Mouse (Mus musculus) megakaryocyte-erythroid progenitor cell, adult 5-6 weeks (primary cell): ENCODE data around the gene Plek. TPM values are rescaled to one million over a fixed set of nuclear protein-coding genes. Genes with fewer than 3 reads are reported as not detected.
"Not testable (repeated sequence)": the region's sequence is repeated elsewhere in the genome, so short reads cannot be mapped to it uniquely, and the experiment has no call there.

Source experiments
- ATAC-seq: replicated peaks from 2 replicates; pipeline ENCODE4 v1.8.0; 2016; ENCODE audit warnings: mild to moderate bottlenecking, inconsistent platforms; ENCODE audit not compliant: severe bottlenecking, poor library complexity, low FRiP score, low TSS enrichment
- total RNA-seq, 2 experiments: library from RNA; stranded (forward) in 1 of 2; stranded (reverse) in 1 of 2; fragments of 200-1000, 215-1000 nt in 1 of 2; fragments of >200 nt in 1 of 2; fragmentation: Nextera tagmentation in 1 of 2; gene quantifications; 2 replicates each; pipeline ENCODE4 v1.2.3; 2014 to 2017

Plek gene
- 1.7 and 10.1 TPM in 2 replicates for total RNA-seq (2014; fragmentation: Nextera tagmentation)
- total RNA-seq (2017), result 27.3 and 65.3 TPM in 2 replicates

DNA sequence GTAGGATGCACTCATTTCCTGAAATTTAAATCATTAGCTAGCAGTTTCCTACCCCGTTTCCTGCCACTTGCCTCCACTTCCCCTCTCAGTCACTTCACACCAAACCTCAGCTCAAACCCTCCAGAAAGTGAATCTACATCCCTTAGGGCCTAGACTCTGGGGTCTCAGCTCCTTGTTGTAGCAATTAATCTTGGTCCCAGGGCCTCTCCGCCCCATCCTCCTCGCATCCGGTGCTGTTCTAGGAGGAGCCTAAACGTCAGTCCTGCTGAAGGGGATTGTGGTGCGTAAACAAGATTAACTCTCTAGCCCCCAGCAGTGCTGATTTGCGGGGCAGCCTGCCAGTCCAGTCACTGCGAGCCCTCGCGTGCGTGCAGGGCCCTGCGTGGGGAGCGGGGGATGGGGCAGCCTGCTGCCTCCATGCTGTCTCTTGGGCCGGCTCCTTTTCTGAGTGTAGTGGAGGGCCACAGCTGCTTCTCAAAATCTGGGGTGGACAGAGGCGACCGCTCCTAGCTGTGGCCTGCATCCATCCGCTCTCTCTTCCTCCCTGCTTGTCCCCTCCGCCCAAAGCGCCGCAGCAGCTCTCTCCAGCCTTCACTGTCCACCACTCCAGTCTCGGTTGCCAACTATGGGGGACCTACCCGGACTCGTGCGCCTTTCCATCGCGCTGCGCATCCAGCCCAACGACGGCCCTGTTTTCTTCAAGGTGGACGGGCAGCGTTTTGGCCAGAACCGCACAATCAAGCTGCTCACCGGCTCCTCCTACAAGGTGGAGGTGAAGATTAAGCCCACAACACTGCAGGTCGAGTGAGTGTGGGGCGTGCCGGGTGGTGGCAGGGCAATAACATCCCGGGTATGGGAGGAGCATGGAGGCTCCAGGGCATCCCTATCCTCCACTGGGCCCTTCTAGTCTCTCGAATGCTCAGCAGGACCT is at the start of gene Plek, which contains the start of gene Cnrip1:
TSS of gene Plek (minus strand) at position 837 of the 931 bp plus-strand sequence.
TSS of gene Cnrip1 (plus strand) at position 42 of the 931 bp plus-strand sequence.
- peak; percentile 75 for ATAC-seq

DNA sequence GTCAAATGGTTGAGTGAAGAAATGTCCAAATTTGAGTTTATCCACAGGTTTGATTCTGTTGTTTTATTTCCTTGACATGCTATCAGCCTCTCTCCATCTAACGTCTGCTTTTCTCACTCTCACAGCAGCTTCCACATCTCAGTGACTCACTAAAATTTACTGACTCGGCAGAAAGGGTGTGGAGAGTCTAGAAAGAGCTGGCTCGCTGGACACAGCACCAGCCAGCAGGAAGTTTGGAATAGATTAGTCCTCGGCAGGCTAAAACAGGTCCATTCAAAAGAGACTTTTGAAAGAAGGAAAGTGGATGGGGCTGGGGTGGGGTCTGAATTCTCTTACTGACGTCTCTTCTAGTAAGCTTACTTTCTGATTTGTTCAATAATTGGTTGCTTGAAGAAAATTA is 33.9 kb upstream of the Plek start:
- no peak; the same call in 1 of the 2 replicates for ATAC-seq

DNA sequence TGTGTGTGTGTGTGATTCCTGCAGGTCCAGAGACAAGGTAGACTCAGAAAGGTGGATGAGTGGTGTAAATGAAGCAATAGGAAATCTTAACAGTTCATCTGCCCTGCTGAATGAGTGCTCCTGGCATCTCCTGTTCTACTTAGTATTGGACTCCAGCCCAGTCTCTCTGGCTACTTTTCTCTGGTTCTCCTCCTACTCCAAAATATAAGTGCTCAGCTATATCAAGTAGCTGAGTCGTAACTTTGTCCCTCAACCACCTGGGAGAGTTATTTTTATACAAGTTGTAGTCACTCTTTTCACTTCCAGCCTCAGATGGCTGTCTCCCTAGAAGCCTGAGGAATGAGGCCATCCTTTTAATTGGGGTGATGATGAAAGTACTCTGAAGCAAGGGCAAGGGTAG is 31.7 kb upstream of the Plek start:
- no peak for ATAC-seq

DNA sequence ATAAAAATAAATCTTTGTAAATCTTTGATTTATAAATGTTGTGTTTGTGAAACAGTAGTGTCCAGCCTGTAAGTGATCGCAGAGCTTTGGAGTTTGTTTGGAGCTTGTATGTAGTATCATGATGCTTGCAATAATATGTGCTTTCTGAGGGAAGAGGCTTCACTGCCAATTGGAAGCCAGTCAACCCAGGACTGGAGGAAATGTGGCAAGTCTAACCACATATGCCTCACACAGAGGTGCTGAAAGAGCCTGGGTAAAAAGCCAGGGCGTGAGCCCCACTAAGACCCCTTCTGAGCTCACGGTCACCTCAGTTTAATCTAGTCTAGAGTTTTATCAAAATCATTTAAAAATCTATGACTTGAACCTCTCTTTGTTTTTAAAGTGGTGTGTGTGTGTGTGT is 31.3 kb upstream of the Plek start:
- no peak for ATAC-seq

DNA sequence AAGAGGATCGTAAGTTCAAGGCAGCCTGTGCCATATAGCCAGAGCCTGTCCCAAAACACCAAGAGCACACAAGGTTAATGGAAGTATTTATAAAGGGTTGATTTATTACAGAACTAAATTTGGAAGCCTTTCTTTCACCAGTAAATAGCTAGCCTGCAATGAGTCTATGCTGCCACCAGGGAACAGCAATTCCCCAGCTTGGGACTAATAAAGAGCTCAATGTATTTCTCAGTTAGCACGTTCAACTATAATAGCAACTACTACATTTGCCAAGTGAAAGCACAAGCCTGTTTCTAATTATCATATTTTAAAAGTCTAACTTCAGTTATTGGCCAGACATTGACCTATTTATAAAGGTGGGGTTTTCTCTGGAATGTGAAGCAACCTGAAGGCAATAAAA is 30.8 kb upstream of the Plek start:
- ATAC-seq, result peak; percentile 89

DNA sequence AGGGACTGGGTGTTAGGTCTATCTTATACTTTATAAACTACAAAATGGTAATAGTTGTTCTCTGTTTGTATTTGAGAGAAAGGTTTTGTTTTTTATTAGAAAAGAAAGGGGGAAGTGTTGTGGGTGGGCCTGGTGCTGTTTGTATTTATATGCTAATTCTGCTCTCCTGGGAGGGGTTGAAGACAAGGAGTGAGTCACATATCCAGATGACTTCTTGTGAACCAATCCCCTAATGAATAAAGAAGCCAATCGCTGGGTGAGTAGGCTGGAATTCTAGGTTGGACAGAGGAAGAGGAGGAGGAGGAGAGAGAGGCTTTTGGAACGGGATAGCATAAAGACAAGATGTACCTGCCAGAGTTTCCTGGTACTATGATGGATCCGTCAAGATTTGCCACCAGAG is 29.9 kb upstream of the Plek start:
- no peak for ATAC-seq

DNA sequence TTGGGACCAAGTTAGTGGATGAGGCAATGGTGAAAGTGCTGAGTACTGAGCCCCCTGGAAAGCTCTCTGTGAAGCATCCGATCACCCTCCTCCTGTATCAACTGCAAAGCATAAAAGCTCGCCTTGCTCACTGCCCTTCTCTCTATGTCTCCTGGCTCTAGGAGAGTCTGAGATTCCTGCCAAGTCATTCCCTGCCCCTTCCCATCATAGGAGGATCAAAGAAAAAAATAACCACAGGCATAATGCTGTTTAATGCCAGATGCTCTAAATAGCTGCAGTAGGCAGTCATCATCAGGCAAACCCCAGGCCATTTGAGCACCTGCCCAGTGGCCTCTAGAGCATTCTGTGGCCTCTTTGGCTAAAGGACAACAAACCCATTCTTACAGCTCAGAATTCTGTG is 23.5 kb upstream of the Plek start:
- ATAC-seq, result no peak

DNA sequence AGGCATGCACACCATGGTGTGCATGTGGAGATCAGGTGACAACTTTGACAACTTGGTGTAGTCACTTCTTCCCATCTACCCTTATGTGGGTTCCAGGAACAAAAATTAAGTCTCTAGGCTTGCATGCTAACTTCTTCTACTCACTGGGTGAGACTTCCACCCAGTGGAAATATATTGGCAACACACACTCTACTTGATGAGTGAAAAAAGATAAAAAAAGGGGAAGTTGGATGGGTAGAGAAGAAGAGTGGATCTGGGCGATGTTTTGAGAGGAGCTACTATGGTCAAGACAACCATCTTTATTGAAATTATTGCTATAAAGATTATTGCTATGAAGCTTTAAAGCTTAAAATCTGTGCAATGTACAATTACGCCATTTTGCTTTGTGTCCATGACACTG is 17.2 kb upstream of the Plek start:
- peak; percentile 65; the same call in 1 of the 2 replicates for ATAC-seq

DNA sequence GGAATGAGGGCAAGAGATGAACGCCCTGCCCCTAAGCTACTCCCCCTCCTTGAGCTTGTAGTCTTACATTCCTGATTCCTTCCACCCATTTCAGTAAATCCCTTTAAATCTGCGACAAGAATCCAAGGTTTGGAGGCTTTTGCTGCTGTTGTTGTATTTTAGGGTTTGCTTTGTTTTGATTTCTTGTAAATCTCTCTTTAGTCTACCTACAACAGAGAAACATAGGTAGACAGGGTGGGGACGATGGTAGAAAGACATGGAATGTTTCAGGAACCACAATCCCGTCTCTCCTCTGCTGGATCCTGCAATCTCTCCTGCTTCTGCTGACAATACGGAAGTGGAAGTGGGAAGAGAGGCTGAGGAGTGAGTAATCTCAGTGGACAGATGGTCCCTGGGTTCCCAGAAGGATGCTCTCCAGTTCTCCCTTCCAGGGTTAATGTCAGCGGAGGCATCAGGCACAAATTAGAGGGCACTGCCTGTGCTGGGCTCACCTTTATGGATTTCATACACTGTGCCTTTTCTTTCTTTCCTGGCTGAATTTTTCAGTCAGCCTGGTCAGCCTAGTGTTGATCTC is 382 bp upstream of the Plek start:
- ATAC-seq, result no peak

DNA sequence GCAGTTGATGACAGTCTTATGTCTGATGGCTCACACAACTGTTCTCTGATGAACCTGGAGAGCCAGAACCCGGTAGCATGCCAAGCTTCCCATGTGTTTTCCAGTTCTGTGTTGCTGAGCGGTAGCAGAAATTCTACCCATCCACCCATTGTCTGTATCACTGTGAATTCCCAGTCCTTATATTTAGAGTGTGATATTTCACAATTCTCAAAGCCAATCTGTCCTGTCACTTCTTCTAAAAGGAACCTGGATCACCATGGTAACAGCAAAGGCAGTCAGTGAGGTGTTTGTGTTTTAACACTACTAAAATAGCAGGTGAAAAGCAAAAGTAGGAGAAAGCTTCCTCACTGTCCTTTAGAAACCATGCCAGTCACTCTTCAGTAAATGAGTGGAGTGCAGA is 6.4 kb downstream of the Plek start:
- ATAC-seq, result no peak

DNA sequence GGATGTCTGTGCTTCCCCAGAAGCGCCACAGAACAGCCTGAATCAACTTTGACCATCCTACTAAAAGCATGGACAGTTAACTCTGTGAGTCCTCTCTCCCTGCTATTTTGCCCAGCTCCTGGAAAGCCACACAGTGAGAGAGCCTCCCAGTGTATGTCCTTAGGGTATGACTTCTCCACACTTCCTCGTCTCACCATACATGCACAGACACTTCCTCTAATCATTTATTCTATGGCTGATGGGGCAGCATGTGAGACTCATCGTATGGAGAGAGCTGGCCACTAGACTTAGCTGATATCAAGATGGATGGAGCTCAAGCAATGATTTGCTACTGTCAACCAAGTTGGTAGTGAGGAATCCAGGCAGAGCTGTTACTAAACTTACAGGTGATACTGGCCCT is 28.2 kb downstream of the Plek start:
- no peak for ATAC-seq

DNA sequence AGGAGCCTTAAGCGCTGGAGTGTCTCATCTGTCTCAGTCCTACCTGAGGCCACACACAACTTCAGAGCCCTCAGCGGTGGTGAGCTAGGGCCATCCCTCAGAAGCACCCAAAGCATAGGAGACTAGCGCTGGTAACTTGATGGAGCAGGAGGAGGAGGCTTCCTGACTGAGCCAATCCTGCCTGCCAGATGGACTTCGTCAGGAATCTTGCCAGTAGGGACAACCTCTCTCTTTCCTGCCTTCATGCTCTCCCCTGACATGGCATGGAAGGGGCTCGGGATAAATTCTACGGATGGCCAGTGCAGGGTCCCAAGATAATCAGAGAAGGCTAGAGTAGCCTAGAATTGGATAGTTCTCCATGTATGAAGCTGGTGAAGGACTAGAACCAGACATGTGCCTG is 29.0 kb downstream of the Plek start:
- ATAC-seq, result no peak

DNA sequence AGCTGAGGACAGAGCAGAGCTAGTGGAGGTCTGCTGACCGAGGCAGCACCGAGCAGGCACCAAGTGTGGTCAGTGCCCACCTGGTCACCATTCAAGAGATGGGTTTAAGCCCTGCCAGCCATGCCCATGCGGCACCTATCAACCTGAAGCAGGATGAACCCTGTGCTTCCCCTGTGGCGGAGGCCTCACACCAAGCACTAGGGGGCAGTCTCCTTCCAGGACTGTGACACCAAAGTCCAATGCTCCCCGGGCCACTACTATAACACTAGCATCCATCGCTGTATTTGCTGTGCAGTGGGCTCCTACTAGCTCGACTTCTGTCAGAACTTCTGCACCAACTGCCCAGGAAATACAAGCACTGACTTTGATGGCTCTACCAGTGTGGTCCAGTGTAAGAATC is 32.9 kb downstream of the Plek start:
- peak; percentile 49; the same call in 1 of the 2 replicates for ATAC-seq

DNA sequence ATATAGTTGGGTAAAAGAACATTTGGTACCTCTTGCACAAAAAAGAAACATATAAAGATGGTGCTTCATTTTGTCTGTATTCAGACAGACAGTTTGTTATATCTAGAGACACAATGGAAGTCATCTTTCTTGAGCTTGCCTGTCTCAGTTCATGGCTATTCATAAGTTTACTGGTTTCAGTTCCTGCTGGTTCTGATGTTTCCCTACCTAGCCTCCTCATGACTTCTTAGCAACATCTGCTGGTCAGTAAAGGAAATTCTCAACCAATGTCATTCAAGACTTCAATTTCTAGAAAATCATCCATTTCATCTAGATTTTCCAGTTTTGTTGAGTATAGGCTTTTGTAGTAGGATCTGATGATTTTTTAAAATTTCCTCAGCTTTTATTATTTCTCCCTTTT is 39.2 kb downstream of the Plek start:
- ATAC-seq, result no peak

DNA sequence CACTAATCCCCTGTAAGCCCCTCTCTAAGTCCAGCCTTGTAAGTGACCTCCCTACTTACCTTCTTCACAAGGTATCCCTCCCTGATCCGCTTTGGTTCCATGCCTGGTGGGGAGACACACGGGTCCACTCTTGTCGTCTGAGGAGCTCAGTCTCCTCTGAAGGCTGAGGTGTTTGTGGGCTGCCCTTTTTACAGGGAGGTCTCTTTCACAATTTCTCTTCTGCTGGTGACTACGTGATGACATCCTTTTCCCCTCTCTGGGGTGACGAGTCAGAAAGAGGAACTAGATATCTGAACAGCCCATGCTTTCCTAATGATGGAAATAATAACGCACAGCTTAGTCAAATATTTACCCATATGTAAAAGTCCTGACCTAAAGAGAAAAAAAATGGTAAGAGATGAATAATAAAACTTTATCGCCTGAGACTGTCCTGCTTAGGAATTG is 43.7 kb downstream of the Plek start:
- no peak for ATAC-seq

DNA sequence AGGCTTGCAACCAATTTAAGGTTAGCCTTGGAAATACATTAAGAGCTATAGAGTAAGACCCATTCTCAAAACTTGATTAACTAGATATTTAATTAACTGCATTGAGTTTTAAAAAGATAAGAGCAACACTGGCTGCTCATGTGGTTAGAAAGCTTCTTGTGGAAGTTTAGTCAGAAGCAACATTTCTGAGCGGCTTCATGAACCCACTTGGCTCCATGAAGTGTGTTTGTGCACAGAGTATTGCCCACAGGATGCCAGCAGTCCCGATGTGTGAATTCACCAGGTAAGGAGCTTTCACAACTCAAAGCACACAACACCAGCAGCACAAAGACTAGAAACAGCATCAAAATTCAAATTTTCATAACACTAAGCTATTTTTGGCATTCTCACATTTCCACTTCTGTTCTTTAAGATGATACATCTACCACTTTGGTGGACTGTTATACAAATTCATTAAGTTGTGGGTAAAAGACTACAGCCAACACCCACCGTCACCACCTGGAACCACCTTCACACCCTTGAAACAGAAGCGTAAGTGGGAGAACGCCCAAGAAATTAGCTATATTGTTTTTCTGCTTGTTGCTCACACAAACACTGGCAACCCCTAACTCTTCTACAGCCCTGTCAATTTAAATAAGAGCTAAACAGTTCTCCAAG is 44.5 kb downstream of the Plek start:
- no peak for ATAC-seq

DNA sequence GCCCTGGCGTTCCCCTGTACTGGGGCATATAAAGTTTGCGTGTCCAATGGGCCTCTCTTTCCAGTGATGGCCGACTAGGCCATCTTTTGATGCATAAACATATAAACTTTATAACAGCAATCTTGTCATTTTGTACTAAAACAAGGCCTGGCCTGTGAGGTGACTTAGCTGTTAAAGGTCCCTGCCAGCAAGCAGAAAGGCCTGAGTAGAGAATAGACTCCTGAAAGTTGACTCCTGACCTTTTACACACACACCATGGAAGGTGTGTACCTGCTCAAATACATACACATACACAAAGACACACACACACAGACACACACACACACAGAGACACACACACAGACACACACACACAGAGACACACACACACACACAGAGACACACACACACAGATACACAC is 45.7 kb downstream of the Plek start:
- not testable (repeated sequence) for ATAC-seq

DNA sequence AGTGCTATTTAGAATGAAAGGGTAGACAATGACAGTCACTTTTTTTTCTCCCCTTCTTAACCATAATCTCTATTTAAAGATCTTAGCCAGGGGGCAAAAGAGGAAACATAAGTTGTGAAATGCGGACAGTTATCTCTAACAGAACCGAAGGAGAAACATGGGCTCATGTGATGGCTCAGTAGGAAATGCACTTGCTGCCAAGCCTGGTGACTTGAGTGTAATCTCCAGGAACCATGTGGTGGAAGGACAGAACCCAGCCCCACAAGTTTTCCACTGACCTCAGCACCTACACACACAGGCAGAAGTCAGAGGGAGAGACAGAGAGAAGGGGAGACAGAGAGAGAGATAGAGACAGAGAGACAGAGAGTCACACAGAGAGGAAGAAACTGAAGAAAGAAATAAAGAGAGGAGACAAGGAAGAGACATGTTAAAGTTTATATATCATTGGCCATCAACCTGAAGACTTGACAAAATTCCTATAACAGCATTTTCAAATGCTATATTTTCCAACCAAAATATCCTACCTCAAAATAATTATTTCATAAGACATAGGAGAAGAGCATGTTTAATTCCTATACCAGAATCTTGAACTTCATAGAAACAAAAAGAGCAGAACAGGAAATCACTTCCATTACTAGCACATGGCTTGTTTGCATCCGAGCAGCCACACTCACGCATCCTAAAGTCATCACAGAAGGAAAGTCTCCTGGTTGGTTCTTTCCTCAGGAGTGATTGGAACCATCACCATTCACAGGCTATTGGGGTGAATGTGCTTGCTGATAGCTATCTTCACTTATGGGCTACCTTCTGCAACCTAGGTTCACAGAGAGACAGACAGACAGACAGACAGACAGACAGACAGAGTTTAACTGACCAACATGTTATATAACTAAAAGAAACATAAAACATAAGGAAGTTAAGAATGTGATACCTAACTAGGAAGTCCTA is 47.0 kb downstream of the Plek start:
- peak; percentile 92 for ATAC-seq

DNA sequence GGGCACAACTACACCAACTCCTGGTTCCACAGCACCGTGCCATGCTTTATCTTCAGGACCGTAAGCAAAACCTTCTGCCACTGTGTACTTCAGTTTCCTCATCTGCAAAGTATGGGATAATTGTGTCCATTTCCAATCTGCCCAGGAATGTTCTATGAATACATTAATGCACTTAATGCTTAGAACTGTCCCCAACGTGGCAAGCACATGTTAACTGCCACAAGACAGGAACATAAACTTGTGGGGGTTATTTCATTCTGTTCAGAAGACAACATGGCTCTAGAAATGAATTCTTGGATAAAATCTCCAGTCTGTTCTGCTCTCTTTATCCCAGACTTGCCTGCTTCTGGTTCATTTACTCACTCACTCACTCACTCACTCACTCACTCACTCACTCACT is 48.4 kb downstream of the Plek start:
- ATAC-seq, result no peak
